Mouse (Mus musculus): ENCODE measurements at regions not wholly inside any gene's neighbourhood (a gene's known extent, or its start where the extent isn't known, plus 50 kb on each side); places are given as distances from the start of the nearest gene placed in this dataset.
"Not testable (repeated sequence)": the region's sequence is repeated elsewhere in the genome, so short reads cannot be mapped to it uniquely, and the experiment has no call there.

DNA sequence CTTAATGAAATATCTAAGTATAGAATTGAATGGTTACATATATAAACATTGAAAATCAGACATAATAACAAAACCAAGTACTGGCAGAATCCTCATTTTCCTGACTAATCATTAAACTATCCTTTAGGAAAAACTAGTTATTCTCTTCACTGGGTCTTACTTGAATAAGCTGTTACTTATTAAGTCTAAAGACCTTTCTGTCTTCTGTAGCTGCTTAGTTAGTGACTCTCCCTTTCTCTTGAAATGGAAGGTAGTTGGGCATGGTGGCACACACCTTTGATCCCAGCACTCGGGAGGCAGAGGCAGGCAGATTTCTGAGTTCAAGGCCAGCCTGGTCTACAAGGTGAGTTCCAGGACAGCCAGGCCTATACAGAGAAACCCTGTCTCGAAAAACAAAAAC, 135.9 kb upstream of the Abcb5 start:
- DNase-seq (ENCODE audit: low spot score in 2 of 2), result not testable (repeated sequence)

GRCm38 (mm10) chr12:119099736-119100135, 133.5 kb upstream of the Abcb5 start:
- DNase-seq (ENCODE audit: low spot score in 2 of 2), result peak in 1 of 2 experiments; percentile 43

DNA sequence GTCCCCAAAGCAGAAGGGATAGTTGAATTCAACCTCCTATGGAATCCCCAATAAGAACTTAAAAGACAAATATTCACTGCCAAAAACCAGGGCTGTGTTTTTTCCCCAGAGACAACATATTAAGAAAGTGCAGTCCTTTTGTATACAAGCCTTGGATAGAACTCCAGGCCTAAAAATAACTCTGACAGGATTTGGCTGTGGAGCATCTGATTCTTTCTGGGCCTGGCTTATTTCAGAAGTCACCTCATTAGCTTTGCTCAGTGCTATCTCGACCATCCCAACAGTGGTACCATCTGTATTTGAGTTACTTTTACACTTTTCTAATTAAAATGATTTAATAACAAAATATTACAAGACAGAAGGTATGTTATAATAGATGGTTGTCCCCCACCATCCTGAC, 131.6 kb upstream of the Abcb5 start:
- peak; percentile 49 to 64 for DNase-seq (ENCODE audit: low spot score in 2 of 2)

GRCm38 (mm10) chr12:119094314-119094713, 128.1 kb upstream of the Abcb5 start:
- no peak for DNase-seq (ENCODE audit: low spot score in 2 of 2)

DNA sequence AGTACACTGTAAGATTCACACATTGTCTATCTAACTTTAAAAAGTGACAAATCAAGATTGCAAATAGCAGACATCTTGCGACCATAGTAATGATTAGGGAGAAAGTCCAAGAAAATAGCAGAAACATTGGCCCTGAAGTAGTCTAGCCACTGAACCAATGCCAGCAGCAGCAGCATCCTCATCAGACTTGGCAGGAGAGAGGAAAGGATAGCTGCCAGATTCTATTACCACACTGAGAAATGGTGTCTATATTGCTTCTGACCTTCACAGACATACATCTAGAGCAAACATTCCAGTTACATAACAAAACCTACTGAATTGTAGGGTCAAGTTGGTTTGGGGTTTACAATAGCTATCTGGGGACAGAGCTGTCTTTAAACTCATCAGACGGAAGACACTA, 127.2 kb upstream of the Abcb5 start:
- peak in 1 of 2 experiments; percentile 18 for DNase-seq (ENCODE audit: low spot score in 2 of 2)

DNA sequence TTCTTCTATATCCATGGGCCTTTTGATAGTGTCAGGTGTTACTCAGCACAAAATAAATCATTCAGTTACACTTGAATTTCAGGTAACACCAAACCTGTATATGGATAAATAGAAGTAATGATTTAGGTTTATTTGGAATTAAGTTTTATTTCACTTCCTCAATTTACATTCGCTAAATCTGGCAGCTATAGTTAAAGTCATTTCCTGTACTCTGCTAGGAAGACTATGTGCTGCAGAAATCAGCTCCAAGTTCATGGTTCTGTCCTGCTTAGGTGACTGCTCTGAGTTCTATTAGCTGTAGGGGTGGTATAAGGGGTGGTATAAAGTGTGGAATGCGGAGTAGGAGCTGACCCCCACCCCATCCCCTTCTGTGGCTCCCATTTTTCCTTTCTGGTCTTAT, 123.1 kb upstream of the Abcb5 start:
- no peak for DNase-seq (ENCODE audit: low spot score in 2 of 2)

- DNase-seq (ENCODE audit: low spot score in 2 of 2), result no peak
Measured at GRCm38 (mm10) chr12:119088666-119089065, 122.4 kb upstream of the Abcb5 start.

DNA sequence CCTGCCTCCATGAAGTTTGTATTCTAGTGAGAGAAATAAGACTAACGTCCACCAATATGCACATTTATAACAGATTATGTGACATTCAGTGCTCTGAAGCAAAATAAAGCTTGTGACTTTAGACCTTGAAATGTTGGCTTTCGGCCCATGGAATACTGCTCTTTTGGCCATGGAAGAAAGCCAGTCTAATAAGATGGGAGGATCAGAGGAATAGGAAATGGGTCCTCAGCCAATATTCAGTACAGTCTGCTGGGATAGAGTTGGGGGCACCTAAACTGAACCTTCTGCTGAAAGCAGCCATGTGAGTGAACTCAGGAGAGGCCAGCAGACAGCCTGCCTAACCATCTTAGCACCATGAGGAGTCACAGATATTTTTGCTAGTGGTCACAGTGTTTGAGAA, 118.6 kb upstream of the Abcb5 start:
- DNase-seq (ENCODE audit: low spot score in 2 of 2), result no peak

DNA sequence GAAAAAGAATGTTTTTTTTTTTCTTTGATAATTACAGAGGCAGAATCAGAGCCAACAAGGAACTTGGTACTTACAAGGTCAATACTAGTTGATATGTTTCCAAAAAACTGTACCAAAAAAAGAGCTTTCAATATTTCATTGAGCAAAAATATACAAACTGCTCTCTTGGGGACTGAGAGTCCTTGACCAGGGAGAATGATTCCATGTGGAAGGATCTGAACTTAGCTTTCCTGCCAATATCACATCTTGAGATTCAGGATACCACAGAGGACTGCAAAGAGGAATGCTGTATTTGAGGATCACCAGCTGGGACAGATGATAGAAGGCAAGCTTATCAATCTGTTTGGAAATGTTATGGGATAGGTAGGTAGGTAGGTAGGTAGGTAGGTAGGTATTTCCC, 116.6 kb upstream of the Abcb5 start:
- peak; percentile 25 to 52 for DNase-seq (ENCODE audit: low spot score in 2 of 2)

DNA sequence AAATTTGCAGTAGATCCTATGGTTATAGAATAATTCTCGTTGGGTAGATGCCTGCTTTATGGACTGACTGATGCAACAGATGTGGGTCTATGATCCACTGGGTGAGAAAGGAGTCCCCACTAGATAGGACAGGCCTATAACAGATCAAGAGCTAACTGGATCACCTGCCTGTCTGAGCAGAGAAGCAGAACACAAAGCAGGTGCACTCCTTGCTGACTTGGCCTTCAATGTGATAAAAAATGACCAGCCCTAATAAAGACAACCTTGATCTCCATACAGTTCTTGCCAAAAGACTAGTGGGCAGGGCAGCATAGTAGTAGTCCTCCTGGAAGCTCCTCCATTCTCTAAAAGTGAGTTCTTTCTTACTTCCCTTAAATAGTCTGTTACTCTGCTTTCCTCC, 109.6 kb upstream of the Abcb5 start:
- no peak for DNase-seq (ENCODE audit: low spot score in 2 of 2)

GRCm38 (mm10) chr12:119074742-119075478, 108.7 kb upstream of the Abcb5 start:
- DNase-seq (ENCODE audit: low spot score in 2 of 2), result no peak

DNA sequence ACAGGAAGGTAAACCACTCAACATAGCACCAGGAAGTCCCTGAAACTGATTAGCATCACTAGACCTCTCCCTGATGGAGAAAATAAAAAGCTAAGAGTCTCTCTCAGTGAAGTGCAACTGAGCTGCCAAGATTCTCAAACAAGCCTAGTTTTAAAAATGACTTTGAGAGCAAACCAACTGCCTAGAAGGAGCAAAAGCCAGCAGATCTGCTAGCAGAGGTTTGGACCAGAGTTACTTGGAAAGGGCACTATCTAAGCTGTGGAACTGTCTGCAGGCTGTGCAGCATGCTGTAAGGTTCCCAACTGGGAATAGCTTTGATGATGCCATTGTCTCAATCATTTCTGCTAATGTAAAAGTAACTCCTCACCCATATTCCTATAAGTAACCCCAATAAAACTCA, 107.9 kb upstream of the Abcb5 start:
- DNase-seq (ENCODE audit: low spot score in 2 of 2), result no peak

DNA sequence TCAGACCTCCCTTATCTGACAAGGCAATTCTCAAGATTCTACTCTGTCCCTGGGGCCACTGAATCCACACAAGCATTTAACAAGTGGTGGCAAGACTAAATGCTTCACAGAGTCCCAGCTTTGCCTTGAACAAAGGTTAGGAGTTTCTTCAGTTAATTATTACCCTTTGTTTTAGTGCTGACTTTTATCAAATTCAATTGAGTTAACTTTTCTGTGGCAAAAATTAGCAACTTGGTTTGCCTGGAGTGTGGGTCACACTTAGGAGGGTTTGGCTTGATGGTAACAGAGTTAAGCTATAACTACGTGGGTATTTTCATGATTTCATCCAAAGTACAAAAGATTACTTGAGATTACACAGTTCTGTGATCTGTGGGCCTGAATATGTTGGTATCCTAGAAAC, 104.7 kb upstream of the Abcb5 start:
- DNase-seq (ENCODE audit: low spot score in 2 of 2), result no peak

GRCm38 (mm10) chr12:119070446-119070845, 104.2 kb upstream of the Abcb5 start:
- peak; percentile 34 to 45 for DNase-seq (ENCODE audit: low spot score in 2 of 2)

DNA sequence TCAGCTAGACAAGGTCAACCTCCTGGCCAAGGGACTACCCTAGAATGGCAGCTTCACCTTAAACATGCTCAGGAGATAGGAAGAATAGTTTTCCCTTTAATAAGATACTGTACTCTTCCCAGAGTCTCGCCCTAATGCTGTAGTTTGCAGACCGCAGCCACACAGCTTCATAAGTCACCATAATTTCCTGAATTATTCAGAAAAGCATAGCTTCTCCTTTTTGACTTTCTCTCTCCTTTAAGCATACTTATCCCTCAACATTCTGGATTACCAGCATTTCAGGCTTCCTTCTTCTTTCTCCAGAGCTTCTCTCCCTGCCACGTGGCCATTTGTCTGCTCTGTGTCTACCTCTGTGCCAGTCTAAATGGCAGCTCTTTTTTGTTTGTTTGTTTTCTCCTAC, 103.5 kb upstream of the Abcb5 start:
- no peak for DNase-seq (ENCODE audit: low spot score in 2 of 2)

DNA sequence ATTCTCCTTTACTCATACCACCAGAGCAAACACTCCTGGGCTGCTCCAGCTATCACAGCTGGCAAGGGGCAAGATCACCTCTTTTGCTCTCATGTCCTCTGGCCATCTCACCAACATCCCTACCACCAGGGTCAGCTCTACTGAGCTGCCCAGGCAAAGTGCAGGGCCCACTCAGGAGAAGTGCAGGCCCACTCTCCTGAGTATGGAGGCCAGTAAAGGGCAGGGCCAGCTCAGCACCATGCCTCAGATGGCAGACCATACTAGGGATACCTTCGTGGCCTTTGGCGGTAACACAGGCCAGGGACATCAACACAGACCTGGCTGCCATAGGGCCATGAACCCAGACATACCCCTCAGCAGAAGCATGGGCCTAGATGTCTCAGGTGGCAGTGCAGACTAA, 101.9 kb upstream of the Abcb5 start:
- DNase-seq (ENCODE audit: low spot score in 2 of 2), result no peak

- no peak for DNase-seq (ENCODE audit: low spot score in 2 of 2)
Measured at GRCm38 (mm10) chr12:119062931-119063330, 96.7 kb upstream of the Abcb5 start.

DNA sequence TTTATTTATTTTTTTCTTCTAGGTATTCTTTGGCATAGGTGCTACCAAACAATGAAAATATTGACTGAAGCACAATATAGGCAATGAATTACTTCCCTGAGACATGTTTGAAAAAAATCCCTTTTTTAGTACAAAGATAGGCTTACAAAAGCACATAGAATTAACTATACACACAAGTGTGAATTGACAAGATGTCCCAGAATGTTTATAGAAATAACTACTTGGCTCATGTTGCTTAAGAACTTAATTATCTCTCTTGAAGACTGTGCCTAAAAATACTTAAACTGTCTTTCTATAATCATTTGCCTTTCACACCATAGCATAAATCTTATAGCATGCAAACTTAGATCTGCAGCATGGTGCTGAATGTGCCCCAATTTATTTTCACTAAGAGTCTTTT, 96.3 kb upstream of the Abcb5 start:
- no peak for DNase-seq (ENCODE audit: low spot score in 2 of 2)

DNA sequence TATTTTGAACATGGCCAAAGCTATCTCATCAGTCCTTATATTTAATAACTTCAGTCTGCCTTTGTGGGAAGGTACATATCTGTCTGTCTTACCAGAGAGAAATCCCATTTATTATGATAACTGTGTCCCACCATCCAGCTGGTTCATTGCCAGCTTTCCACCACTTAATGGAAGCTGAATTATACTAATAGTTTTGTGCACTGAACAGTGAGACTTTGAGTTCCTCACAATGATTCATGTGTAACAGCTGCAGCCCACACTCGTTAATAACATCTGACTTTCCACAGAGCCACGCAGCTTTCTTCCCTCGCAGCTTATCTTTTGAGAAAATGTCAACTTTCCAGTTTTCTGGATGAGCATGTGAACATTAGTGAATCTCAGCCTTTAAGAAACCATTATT, 88.3 kb upstream of the Abcb5 start:
- peak; percentile 39 for DNase-seq (ENCODE audit: low spot score in 2 of 2)

DNA sequence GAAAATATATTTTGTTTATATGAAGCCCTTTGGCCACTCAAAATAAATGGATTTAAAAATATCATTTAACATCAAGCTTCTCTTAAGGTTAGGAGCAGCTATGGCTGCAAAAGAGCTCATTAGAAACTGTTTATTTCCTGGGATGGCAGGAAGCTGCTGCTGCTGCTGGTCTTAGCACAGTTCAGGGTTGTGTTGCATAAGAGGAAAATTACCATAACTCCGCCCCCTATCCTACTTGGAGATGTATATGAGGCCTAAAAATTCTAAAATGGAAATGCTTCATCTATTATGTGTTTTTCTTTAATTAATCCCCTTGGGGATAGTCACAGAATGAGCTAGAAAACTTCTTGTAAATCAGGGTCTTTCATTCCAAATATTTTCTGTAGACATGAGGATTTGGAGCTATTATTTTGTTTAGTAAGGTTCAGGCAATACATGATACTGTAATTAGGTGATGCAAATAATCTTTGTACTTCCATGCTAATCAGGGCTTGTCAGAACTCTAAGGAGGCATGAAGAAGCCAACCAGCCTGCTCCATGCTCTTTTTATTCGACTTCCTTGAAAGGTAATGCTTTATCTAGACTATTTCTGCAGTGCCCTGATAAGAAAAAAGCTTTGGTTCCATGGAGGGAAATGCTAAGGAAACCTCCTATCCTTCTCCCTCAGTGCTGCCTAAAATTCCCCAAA, 85.6 kb upstream of the Abcb5 start:
- DNase-seq (ENCODE audit: low spot score in 2 of 2), result no peak

GRCm38 (mm10) chr12:119038306-119038705, 72.1 kb upstream of the Abcb5 start:
- DNase-seq (ENCODE audit: low spot score in 2 of 2), result no peak

DNA sequence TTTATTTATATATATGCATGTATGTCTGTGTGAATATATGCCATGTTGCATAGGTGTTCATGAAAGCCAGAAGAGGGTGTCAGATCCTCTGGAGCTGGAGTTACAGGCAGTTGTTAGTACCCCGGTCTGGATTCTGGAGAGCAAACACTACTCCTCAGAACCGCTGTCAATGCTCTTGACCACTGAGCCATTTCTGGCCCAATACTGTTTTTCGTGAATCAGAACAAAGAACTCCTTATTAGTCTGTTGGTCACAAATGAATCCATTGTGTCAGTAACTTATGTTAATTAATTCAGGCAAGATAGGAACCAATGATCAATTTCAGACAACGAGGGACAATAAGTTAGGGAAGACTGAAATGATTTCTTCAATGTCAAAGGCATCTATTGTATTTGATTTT, 68.6 kb upstream of the Abcb5 start:
- no peak for DNase-seq (ENCODE audit: low spot score in 2 of 2)

- DNase-seq (ENCODE audit: low spot score in 2 of 2), result no peak
Measured at GRCm38 (mm10) chr12:119028711-119029110, 62.5 kb upstream of the Abcb5 start.

DNA sequence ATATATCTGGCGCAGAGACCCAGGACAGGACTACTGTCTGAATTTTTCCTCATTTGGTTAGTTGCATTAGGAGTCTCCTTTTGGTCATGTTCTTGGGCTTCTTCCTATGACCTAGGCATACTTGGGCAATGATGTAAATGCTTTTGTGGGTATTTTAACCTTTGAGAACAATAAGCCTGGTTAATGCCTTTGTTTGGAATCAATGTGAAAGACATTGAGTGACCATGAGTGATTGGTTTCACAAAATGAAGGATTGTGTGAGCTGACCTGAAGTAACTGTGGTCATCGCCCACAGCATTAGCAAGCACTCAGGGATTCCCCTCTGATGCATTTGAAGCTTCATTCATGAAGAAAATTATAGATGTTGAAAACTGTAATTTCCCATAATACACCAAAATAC, 61.9 kb upstream of the Abcb5 start:
- no peak for DNase-seq (ENCODE audit: low spot score in 2 of 2)

All from heart, adult 9 months (tissue).